Mouse (Mus musculus) adrenal gland, postnatal 14 days (tissue): Measurements from ENCODE around the gene Tomm5. TPM values are rescaled to one million over a fixed set of nuclear protein-coding genes. Genes with fewer than 3 reads are reported as not detected.
A peak's percentile ranks its signal among the peaks of the same experiment; 100 is the strongest.
"Not testable (repeated sequence)": the region's sequence is repeated elsewhere in the genome, so short reads cannot be mapped to it uniquely, and the experiment has no call there.

Experiments
- DNase-seq: peaks from one replicate; pipeline ENCODE4 v3.0.0; 2021; ENCODE audit warnings: mixed read lengths
- long read RNA-seq, 2 experiments: library from polyadenylated mRNA; stranded (forward); transcript quantifications; one replicate each; pipeline ENCODE4 v2.0.0; 2021
- total RNA-seq: library from RNA; stranded (reverse); gene quantifications from 2 replicates; pipeline ENCODE4 v1.2.3, GENCODE M21; 2021

Gene Tomm5
- 117 and 127 TPM in 2 replicates for total RNA-seq
- long read RNA-seq, experiment 1, transcript Tomm5-204 (2 exons, 639 nt): major isoform, 102 of 110 reads
- long read RNA-seq, experiment 1, partial matches to known transcripts: 1 of 110 reads
- long read RNA-seq, experiment 1, other reads (novel, unspliced or antisense): 1 of 110 reads
- long read RNA-seq, experiment 2, transcript Tomm5-202 (3 exons, 679 nt): minor isoform, 6 of 115 reads
- long read RNA-seq, experiment 2, transcript Tomm5-204 (2 exons, 639 nt): major isoform, 104 of 115 reads
- long read RNA-seq, experiment 2, partial matches to known transcripts: 5 of 115 reads
- long read RNA-seq, experiment 2, other reads (novel, unspliced or antisense): 0 of 115 reads

- DNase-seq: peak; percentile 93
Observed at GRCm38 (mm10) chr4:45107601-45108277, at the start of gene Tomm5. TSS of gene Tomm5 (minus strand) at chr4:45108114.

DNA sequence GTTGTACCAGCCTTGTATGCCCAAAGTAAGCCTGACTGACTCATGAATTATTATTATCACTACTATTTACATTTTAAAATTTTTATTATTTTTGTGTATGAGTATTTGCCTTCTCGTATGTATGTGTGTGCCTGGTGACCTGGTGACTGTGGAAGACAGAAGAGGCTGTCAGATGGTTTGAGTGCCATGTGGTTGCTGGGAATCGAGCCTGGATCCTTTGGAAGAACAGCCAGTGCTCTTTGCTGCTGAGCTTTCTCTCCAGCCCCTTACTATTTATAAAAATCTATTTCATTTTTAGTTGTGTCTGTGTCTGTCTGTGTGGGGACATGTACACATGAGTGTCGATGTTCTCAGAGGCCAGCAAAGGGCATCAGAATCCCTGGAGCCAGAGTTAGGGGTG, 48.5 kb upstream of the Tomm5 start:
- DNase-seq: no peak

DNA sequence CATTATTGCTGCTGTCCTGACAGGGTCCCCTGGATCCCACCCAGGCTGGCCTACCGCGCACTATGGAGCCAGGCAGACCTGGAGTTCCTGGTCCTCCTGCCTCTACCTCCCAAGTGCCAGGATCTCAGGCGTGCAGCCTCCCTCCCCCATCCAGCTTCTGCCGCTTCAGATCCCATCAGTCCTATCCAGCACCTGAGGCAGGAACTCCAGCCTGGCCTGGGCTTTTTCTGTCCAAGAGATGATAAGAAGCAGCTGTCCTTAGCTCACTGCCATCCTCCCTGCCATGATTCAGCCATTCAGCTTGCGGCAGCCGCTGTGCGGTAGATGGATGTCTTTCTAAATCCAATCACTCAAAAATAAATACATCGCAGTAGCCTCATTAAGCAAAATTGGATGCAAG, 35.1 kb upstream of the Tomm5 start:
- DNase-seq: peak; percentile 5

DNA sequence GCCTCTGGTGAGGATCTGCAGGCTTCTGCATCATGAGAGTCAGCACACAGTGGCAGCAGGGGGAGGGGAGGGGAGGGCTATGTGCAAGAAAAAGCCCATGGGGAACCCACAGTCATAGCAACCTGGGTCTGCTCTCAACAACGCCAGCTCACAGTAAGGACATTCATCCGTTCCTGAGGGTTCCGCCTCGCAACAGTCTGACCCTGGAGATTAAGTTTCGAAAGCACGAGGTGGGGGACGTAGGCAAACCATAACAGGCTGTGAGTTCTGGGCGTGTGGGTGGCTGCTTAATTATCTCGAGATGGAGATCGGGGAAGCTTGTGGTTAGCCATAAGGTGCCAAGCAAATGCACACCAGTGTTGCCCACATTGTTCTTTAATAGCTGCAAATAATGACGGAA, 34.5 kb upstream of the Tomm5 start:
- peak; percentile 7 for DNase-seq

DNA sequence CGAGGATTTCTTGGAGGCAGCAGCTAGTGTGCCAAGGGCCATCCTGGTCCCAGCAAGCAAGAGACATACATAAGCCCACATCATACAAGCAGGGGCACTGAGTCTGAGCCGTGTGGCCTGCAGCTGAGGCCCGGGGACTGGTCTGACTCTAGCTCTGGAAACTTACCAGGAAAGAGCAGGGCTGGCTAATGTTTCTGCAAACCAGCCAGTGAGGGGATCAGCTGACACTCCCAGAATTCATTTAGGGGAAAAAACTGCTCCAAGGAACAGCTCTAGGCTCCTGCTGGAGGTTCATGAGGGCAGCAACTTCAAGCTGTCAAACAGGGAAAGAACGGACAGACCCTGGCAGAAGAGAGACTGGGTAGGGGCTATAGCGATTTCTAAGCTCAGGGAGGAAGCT, 33.9 kb upstream of the Tomm5 start:
- no peak for DNase-seq

DNA sequence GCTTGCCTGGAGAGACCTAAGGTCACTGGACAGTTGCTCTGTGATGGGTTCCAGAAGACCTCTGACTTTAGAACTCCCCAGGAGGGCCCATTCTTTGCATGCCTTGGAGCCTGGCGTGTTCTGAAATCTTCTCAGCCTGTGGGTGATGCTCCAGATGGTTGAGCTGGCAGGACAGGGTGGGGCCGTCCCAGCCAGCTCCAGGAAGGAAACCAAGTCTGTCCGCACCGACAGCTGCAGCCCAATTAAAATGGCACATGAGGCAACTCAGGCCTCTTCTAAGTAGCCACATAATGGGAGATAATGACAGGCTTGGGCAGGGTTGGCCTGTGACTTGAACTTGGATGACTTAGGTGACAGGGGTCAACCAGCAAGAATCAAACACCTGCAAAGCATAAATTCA, 29.7 kb upstream of the Tomm5 start:
- DNase-seq: no peak

DNA sequence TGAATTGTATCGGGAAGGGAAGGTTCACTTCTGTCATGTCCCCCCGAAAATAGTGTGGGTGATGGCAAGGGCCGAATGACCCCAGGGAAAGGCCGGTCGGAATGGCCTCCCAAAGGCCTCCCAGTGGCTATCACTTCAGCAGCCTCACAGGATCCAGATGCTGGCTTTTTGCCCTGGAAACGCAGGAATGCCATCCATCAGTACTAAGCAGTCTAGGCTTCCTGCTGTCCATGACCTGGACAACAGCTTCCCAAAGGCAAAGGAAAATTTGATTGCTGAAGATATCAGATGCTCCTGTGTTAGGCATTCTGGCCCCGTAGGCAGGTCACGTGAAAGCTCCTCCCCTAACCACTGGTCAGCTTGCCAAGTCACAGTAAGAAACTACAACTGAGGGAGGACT, 26.6 kb upstream of the Tomm5 start:
- peak; percentile 31 for DNase-seq

DNA sequence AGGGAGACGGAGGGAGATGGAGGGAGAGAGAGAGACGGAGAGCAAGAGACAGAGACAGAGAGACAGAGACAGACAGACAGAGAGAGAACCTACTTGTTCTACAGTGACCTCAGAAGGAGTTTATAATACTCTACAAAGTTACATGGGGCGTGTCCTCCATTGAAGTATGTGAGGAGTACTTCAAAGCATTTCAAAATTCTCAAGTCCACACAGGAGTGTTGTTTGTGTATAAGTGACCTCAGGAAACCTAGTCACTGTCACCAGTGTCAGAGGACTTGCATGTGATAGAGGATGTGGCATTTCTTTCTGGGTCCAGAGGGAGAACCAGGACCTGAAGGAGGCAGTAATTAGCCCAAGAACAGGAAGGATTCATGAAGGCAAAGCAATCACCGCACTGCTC, 23.1 kb upstream of the Tomm5 start:
- no peak for DNase-seq

DNA sequence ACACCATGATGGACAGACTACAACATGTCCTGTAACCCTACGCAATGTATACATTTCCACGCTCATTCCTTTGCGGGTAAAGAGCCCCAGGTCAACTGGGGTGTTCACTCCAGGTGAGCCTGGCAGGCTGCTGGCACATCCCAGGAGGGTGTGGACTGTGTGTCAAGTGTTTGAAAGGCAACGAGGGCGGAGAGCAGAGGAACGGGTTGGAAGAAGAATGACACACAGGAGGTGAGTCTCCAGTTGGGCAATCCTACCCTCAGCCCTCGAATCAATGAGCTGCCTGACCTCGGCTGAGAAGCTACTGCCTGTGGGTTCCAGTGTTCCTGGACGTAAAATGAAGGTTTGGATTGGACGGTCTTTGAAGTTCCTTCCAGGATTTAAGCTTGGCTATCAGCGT, 13.4 kb upstream of the Tomm5 start:
- no peak for DNase-seq

DNA sequence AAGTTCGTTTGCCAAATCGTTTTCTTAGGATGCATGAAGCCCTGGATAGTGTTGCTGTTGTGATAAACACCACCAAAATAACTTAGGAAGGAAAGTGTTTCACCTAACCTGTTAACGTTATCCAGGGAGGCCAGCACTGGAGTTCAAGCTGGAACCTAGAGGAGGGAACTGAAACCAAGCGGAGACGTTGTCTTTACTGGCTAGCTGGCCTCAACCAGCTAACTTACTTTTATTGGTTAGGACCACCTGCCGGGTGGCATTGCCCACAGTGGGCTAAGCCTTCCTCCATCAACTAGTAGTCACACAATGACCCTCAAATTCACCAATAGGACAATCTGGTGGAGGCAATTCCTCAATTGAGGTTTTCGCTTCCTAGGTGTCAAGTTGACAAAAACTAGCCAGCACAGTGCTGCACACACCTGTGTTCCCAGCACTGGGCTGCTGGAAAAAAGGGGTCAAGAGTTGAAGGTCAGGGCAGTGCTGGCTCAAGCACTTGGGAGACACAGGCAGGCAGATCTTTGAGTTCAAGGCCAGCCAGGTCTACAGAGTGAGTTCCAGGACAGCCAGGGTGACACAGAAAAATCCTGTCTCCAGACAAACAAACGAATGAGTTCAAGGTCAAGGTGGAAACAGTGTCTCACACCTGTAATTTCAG, 669 bp upstream of the Tomm5 start:
- no peak for DNase-seq

DNA sequence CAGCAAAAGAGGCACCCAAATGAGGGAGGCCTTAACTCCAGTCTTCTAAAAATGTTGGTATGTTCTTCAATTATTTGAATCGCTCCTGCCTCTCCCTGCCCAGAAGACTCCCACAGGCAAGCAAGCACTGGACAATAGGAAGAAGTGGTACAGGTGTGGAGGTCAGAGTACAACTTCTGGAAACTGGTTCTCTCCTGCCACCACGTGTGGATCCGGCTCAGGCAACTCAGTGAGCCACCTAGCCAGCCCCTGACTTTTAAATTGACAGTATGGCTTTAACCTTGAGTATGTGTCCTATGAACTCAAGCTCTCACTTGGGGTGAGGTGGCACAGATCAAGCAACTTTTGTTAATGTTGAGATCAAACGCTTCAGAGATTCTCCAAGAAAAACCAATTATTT, 848 bp downstream of the Tomm5 start:
- no peak for DNase-seq

GRCm38 (mm10) chr4:45106409-45106808, 1.5 kb downstream of the Tomm5 start:
- DNase-seq: no peak

GRCm38 (mm10) chr4:45097198-45097872, 10.6 kb downstream of the Tomm5 start:
- DNase-seq: peak; percentile 75

DNA sequence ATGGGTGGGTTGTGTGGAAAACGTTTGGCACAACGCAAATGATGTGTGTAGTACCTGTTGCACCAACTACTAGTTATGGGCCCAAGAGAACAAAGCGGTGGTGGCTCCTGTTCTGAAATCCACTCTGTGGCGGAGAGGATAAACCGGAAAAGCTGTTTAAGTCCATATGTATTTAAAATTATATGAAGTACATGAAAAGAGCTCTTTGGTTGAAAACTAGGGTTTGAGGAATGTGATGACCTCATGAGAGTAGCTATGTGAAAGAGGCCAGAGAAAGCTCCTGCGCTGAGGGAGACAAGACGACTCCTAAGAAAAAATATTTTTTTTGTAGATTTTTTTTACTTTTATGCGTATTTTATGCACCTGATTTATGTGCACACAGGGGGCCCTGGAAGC, 23.0 kb downstream of the Tomm5 start:
- DNase-seq: no peak

DNA sequence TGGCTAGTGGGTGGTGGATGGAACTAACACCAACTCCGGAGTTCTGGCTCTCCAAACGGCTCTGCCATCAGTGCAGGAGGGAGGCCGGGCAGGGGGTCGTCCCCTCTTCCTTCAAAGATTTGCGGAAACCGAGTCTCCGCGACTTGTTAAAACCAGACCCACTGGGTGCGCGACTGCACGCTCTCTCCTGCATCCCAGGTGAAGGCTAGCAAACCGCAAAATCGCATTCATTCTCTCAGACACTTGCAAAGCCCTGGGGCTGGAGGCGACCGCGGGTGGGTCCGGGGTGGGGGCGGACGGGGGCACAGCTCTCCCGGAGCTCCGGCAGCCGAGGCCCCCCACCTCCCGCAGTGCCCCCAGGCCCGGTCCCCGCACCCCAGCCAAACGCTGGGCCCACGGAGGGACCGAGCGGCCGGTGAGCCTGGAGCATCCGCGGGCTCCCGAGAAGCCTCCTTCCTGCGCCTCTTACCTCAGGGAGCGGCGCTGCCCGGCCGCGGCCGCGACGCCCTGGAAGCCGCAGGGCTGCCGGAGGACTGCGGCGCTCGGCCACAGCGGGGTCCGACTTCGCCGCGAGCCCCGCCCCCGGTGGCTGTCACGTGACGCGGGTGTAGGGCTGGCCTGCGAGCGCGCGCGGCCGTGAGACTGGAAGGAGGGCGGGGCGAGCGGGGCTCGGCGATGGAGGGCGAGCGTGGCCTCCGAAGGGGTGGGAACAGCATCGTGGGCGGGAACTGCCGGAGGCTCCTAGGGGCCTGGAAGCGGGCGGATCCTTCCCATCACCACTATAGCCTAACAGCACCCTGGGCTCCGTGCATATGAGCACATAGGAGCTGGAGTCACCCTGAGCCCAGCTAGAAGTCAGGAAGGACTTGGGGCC, 23.7 kb downstream of the Tomm5 start, which contains the start of gene Fbxo10:
Gene Fbxo10 (minus strand): TSS at position 584 of the 874 bp plus-strand sequence.
- peak; percentile 97 for DNase-seq

DNA sequence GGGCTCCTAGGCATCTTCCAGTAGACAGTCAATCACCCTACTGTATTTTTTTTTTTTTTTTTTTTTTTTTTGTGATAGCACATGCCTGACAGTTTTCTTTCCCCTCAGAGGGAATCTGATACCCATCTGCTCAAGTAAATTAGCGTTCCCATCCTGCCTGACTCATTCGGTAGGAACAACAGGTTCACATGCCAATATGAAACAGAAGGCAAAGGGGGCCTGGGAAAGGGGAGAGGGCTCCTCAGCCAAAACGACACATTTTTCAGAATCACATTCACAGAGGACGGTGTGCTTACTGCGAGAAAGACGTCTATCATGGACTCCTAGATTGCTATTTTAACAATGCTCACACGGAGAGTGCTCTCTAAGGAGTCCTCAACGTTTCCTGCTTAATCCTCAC, 24.4 kb downstream of the Tomm5 start:
- DNase-seq: no peak

DNA sequence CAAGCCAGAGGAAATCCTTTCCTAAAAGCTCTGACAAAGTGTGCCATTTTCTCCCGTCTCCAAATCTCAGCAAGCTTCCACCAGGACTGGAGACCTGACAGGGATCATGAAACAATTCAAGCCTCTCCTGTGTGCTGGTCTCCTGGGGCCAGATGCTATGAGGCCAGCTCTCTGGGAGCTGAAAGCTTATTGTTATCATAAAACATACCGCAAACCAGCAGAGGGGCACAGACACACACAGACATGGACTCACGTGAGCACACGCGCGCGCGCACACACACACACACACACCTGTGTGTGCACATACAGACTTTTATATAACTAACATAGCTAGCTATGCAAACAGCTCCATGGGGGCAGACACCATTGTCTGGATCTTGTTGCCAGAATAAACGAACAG, 25.0 kb downstream of the Tomm5 start:
- no peak for DNase-seq

DNA sequence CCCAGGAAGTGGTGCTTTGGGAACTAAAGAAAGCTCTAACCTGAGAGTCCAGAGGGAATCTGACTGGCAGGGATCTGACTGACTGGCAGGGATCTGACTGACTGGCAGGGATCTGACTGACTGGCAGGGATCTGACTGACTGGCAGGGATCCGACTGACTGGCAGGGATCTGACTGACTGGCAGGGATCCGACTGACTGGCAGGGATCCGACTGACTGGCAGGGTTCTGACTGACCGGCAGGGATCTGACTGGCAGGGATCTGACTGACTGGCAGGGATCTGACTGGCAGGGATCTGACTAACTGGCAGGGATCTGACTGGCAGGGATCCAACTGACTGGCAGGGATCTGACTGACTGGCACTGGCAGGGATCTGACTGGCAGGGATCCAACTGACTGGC, 26.9 kb downstream of the Tomm5 start:
- DNase-seq: not testable (repeated sequence)

DNA sequence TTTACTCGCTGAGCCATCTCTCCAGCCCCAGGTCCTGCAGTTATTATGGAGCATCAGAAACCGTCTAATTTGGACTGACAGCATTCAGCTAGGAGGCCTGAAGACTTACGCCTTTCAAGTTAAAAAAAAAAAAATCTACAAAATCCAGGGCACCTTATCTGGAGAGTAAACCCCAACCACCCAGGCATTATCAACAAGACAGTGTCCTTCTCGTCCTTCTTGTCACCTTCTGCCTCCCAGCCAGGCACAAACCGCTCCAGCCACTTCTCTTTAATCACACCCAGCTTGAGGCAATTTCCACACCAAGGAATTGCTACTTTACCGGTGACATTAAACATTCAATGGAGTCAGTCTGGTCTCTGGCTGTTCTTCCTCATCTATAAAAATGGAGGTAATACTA, 34.4 kb downstream of the Tomm5 start:
- no peak for DNase-seq

DNA sequence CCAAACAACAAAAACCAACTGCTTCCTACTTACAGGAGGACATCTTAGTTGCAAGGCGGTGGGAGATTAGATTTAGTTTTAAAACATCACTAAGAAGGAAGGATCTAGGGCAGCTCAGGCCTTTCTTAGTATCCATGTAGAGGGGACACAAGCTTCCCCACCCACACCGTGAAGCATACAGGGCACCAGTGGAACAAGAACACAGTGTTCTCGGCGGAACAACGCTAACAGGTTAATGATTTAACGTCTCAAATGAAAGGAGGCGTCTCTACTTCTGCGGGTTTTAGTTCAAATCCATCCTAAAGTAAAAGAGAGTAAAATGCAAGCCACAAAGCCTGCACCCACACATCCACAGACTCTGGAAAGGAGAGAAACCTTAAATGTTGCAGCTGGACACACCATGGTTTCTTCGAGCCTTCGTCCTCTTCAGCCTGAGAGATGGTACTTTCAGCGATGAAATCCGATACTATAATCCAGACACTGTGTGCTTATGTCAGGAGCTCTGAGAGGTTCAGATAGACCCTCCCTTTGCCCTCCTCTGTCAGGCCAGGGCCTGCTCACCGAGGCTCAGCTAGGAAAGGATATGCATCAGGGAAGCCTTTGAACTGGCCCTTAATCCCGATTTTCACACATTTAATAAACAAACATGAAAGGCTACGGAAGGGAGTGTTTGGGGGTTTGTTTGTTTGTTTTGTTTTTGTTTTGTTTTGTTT, 35.5 kb downstream of the Tomm5 start:
- DNase-seq: no peak

- DNase-seq: no peak
Observed at GRCm38 (mm10) chr4:45067742-45068141, 40.2 kb downstream of the Tomm5 start.
